Mouse (Mus musculus) forelimb bud, embryonic 11.5 days (tissue): ENCODE data around the gene Mmd.
"Not testable (repeated sequence)": the region's sequence is repeated elsewhere in the genome, so short reads cannot be mapped to it uniquely, and the experiment has no call there.

Experiments used
- DNase-seq: peaks from one replicate; pipeline ENCODE4 v3.0.0-alpha.2; 2012; ENCODE audit warnings: low read depth, low spot score

Mmd gene

DNA sequence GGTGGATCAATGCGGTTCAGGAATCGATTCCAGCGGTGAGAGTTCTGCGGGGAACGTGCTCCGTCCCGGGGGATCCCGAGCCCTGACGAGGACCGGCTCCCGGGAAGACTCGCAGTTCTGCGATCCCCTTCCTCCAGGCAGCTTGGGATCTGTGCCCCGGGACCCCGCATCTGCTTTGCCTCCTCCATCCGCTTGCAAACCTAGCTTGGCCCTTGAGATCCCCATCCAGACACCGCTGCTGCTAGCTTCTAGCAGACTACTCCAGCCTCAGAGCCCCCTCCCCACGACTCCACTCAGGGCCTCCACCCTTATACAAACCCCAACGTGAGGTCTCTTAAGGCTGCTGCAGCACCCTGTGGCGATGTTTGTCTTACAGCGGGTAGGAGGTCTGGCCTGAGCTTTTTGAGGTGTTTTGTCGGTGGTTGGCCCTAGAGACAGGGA lies 465 bp downstream of the Mmd start:
- DNase-seq, result no peak

DNA sequence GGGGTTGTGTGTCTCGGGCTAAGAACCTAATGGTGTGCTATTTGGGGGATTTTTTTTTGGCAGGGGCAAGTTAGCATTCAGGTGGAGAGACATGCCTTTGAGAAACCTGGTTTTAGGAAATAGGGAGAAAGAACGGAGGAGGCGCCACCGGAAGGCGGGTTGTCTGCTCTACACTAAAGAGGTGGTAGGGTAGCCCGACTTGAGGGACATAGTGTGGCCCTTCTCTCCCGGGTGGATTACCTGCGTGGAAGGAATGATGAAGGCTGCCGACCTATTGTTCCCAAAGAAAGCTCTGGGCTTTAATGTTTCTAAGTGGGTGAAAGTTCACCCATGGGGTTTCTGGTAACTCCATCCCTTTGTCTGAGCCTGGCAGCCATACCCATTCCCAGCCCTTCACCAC lies 933 bp downstream of the Mmd start:
- peak; percentile 14 for DNase-seq

DNA sequence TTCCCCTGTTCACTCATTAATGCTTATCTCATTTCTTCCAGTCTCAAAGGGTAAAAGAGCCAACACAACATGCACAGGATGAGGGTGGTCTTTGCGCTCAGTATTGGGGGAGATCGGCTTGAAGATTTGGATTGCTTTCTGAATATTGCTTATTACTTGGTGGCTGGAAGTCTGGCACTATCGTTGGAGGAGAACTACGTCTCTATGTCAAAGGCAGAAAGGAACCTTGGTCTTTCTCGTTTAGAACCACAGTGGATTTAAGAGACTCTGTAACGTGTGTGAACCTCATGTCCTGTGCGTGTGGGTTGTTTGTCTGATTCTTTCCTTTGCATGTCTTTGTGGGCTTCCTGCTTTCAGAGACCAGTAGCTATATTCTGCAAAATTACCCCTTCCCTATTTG lies 1.5 kb downstream of the Mmd start:
- DNase-seq, result no peak

DNA sequence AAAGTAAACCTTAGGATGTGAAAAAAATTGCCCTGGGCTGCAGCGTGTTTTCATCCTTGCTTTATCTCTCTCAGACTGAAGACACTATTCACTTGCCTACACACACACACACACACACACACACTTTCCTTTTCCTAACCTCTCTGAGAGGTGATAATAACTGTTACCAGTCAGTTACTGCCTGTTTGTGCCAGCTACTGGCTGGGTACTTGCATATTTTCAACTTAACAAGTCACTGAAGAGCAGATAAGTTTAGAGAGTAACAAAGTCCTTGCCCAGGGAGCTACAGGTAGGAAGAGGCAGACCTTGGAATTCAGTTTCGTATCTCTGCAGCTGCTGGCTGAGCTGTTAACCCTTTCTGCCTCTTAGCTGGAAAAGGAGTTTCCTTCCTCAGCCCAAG lies 2.7 kb downstream of the Mmd start:
- no peak for DNase-seq

DNA sequence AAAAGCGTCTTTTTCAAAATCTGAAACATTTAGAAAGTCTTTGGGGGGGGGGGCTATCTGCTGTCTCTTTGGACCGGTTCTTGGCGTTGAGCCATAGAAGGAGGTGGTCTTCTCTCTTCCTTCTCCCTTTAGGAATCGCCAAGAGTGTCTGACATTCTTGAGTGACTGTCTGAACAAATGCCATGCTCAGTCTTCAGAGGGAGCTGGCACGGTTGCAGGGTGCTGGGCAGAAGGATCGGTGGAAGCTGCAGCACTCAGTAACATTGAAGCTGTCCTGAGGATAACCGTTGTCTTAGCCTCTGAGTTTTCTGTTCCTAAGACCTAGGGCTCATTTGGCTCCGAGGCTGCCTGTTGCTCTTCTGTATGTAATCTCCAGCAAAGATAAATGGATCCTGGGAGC lies 3.1 kb downstream of the Mmd start:
- DNase-seq, result no peak

DNA sequence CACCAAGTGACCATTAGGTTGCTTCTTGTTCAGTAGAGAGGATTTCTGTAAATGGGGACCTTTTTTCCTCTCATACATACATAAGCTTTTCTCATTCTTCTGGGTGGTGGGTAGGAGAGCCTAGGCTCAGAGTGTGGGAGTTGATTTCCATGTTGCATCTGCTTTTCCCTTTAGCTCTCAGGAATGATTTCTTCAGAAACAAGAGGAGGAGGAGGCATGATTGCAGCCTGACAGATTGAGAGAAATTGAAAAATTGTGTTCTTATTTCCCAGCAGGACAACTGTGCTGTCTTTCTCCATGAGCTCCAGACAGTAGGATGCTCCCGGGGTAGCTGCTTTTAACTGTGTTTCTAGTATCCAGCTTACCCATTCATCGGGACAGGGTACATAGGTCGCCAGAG lies 5.3 kb downstream of the Mmd start:
- no peak for DNase-seq

DNA sequence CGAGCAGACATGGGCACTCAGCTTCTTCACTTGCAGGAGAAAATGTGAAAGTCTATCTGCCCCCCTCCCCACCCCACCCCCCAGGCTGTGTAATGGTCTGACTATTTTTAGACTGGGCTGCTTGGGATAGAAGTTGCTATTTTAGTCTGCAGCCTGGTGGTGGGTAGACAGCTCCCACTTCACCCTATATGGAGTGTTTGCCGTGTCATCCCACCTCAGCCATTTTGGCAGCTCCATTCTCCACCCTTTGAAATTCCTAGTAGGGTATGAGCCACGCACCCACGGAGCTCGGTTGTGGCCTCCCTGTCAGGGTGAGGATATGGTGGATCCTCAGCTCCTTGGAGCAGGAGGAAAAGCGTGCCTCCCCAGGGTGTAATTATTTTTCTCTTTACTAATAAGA lies 6.4 kb downstream of the Mmd start:
- no peak for DNase-seq

DNA sequence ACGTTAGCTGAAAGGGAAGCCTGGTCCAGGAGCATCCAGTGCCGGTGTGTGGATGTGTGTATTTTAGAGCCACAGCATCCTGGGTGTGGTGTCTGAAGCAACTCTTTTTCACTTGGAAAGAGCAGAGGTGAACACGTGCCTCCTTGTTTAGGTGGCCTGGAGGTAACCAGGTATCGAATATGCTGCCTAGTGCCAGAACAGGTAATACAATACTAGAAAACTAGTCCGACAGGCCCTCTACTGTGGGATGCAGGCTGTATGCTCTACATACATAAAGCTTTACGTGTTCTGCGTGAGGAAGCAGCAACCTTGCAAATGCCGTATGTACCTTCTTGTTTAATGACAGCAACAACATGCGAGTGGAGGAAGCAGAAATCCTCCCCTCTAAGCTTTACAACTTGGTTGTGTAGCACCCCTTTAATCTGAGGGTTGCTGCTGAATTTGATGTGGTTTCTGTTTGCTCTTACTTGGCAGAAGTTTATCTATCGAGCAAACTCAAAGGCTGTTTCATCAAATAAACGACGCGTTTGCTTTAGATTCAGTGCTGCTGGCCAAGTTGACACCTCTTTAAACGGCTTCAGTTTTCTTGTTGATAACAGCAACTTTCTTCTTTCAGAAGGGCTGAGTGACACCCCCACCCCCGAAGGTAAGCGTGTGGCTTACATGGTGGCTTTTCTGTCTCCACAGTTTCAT lies 7.7 kb downstream of the Mmd start:
- no peak for DNase-seq

DNA sequence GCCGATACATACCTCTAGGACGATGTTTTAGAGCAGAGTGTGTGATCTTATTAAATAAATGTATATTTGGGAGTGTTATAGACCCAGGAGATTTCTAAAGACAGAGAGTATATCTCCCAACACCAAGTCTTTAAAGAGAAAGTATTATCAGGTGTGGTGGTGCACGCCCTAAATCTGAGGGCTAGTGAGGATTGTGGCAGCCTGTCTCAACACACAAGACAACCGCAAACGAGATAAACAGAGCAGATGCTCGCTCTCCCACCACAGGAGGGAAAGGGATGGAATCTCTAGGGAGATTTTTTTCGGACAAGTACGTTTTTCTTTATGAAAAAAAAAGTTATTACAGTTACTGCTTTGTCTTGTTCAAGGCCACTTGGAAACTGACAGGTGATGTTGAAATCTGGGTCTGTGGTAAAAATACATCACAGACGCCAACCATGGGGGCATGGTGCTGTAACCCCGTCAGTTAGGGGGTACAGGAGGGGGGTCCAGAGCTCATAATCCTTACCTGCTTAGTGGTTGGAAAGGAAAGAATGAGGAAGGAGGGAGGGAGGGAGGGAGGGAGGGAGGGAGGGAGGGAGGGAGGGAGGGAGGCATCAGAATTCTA lies 9.2 kb downstream of the Mmd start:
- DNase-seq, result no peak

DNA sequence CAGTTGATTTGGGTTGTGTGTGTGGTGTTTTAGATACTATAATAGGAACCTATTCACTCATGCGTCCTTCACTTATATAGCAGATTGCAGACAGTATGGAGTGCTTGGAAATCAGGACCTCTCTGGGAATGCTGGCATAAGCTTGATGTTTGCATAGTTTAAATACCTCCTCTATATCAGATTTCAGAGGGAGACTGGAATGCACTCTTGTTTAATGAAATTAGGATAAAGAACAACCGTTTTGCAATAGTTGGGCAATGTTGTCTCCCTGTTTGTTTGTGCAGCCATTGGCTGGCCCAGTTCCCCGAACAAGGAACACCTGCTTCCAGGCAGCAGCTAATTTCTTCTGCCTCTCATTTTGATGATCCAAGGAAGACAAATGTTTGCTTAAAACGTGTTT lies 9.8 kb downstream of the Mmd start:
- no peak for DNase-seq

DNA sequence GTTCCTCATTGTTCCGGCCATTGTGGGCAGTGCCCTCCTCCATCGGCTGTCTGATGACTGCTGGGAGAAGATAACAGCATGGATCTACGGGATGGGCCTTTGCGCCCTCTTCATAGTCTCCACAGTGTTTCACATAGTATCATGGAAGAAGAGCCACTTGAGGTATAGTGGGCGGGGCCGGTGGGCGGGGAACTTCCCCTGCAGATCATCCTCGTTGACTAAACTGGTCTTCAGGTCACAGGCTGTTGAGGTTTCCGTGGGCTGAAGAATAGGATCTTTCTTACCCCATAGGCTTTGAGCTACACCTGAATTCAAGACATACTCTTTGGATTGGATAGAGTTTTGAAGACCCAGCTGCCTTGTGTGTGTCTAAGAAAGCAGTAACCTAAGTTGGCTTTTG lies 10.6 kb downstream of the Mmd start:
- no peak for DNase-seq

DNA sequence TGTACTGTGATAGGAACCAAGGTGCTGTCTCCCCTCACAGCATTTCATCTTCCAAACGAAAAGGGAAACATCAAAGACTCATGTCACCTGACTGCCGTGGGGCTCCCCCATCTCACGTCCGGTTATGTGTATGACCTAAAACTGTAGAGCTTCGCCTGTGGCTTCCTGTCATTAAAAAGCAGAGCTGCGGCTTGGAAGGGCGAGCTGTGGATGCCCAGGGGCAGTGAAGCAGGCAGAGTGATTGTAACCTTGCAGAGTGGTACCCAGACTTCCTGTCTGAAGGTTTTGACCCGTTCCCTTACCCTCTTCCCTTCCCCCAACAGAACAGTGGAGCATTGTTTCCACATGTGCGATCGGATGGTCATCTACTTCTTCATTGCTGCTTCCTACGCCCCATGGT lies 14.9 kb downstream of the Mmd start:
- no peak for DNase-seq

DNA sequence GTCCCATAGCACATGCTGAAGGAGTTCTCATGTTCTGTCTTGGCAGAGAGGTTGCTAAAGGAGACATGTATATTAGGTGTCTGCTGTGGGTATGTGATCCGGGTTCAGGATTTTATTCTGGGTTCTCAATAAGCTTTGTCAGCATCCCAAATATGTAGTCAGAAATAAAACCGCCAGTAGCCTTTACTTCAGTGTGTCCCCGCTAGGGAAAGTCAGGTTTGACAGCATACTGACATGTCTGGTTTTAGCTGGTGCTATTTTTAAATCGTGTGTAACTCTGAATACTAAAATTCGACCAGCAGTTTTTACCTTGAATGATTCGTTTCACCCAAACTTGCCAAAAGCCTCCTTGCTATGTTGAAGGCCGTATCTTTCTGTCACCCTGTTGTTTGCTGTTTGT lies 16.3 kb downstream of the Mmd start:
- DNase-seq, result no peak

DNA sequence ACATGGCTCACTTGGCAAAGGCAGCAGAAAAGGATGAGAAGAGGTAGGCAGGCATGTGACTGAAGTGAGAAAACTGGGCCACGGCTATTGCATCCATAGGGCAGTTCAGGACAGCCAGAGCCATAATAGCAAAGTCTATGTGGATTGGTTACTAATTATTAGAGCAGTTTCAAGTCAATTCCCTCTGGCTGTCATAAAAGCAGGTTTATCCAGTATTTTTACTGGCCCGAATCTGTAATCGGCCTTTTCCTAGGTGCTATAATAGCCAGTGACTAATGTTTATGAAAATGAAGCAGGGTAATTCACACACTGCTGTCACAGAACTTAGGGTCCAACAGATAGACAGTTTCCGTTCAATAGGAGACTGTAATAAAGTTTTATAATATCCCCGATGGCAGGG lies 19.7 kb downstream of the Mmd start:
- no peak for DNase-seq

DNA sequence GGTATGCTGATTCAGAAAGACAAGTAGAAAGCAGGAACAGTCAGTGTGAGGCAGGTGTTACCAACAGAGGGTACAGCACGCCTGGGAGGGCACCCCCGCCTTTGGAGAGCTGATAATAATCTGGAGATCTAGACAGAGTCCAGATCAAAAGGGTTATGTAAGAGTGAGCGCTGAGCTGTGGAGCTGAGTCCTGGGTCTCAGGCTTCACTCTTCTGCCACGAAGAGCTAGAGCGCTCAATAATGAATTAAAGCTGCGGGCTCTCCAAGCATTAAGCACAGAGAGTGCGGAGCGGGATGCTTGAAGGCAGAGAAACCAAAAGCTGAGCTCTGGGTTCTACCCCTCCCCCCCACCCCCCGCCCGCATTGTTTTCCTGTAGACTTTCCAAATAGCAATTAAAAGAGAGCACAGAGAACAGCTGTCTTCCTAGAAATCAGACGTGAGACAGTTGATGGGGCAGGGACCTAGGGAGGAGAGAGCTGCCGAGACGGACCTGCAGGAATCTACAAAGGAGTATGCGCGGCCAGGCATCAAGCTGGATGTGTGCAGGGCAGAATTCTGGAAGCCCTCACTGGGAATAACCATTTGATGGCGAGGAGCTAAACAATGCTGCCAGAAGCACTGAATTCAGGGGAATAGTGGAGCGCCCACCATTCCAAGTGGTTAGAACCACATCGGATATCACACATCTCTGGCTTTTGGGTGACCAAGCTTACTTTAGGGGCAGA lies 20.3 kb downstream of the Mmd start:
- DNase-seq, result no peak

DNA sequence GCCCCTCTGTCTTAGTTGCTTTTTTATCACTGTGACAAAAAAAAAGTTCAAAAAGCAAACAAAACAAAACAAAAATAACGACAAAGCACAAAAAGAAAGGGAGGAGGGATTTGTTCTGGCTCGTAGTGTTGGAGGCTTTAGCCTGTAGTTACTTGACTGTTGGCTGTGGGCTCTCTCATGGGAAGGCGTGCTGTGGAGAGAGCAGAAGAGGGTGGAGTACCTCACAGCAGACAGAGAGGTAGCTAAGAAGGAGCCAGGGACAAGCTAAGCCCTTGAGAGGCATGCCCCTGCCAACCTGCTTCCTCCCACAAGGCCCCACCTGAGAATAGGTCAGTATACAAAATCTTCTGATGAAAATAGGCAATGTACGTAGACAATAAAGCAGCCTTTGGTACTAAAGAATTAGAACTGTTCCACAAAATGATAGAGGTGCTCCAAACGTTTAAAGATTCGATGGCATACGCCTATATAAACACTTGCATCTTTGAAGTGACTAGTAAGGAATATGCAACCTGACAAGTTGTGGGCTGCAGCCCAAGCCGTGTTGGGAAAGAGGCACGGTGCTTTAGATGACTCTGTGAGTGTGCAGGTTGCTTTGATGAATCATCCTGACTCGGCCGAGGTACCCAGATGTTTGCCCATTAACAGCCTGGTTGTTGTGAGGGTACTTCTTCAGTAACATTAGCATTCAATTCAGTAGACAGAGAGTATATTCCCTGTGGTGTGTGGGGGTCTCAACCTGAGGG lies 21.0 kb downstream of the Mmd start:
- no peak for DNase-seq

DNA sequence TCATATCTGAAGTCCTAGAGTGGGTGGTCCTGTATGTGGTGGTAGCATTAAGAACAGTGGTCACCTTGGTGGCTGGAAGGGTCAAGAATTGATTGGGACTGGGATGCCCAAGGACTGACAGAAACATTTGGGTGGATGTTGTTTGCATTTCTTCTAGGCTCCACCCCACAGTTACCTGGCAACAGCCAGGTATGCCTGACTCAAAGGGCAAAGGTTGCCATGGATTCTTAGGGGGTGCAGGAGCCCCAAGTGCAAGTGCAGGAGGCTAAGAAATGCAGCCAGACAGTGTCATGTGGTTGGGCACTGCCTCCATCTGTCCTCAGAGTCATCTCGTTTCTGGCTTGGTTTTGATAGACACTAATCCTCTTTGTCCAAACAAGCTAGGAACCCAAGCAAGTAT lies 24.9 kb downstream of the Mmd start:
- no peak for DNase-seq

DNA sequence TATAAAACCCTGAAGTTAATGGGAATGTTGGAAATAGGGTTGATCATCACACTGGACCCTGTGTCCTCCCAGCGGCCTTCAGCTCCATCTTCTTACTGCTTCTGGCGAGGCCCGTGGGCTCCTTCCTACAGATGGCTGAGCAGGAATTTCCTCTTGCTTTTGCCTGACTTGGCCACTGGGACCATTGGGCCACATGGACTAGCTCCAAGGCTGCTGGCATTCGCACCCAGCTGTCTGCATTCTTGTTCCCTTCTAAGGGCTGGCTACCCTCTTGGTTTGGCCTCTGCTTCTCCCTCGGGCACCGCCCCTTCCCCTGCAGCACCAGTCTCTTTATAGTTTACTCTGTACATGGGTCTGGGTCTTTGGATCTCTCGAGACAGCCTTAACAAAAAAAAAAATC lies 26.4 kb downstream of the Mmd start:
- no peak for DNase-seq

DNA sequence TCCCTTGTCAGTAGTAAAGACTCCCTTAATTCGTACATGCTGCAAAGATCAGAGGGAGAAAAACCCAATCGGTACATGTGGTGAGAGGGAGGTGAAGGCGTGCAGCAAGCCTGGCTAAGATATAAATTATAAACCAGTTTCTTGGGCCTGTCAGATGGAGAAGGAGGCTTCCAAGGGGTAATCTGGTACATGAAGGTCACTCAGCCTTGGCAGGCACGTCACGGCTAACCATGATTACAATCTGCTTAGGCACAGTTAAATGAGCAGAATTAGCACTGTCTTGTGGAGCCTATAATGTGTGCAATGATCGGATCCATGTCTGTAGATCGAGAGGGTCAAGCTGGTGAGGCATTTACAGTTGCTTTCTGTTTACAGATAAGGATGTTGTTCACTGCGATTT lies 26.9 kb downstream of the Mmd start:
- DNase-seq, result no peak

DNA sequence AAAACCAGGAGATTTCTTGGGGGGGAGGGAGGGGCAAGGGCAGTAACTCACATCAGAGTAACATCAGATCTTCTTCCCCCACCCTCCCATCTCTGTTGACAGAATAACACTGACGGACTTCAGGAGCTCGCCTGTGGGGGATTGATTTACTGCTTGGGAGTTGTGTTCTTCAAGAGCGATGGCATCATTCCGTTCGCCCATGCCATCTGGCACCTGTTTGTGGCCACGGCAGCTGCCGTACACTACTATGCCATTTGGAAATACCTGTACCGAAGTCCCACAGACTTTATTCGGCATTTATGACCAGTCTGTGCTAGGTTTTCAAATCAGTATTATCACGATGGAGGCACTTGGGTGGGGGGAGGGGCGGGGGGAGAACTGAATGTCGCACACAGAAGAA lies 27.3 kb downstream of the Mmd start:
- no peak for DNase-seq

DNA sequence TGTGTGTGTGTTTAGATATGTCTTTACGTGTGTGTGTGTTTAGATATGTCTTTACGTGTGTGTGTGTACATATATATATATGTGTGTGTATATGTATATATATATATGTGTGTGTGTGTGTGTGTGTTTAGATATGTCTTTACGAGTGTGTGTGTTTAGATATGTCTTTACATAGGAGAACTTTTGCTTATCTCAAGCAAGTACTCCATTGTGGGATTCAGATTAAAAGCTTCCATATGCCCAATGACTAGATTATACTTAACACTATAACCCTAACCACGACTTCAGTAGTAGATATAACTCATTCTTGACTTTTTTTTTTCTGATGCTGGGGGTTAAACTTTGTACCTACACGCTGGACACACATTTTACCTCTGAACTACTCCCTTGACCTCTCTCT lies 30.8 kb downstream of the Mmd start:
- no peak for DNase-seq

DNA sequence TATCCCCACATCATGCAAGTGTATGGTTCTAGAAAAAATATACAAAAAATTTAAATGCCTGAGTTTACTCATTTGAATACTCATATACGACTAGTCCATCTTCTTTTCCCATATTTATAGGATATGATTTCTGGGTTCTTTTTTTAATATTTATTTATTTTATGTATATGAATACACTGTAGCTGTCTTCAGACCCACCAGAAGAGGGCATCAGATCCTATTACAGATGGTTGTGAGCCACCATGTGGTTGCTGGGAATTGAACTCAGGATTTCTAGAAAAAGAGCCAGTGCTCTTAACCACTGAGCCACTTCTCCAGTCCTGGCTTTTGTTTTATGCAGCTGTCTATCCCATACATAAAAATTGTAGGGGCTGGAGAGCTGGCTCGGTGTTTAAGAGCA lies 32.7 kb downstream of the Mmd start:
- not testable (repeated sequence) for DNase-seq

DNA sequence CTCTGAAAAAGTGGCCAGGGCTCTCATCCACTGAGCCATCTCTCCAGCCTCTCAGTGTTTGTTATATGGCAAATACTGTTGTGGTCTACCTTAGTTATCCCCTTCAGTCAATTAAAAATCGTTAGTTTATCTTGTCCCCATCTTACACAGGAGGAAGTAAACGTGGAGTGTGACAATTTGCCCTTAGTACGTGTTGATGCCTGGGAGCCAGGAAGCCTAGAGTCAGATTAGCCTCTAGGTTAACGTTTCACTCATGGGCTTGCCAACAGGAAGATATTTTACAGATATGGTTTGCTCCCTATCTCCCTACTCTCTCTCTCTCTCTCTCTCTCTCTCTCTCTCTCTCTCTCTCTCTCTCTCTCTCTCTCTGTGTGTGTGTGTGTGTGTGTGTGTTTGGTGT lies 33.9 kb downstream of the Mmd start:
- DNase-seq, result no peak
